Mouse (Mus musculus) small intestine, adult 2 months (tissue): Measurements from ENCODE around the gene Olfr453. TPM values are rescaled to one million over a fixed set of nuclear protein-coding genes. Genes with fewer than 3 reads are reported as not detected.

ENCODE experiments used
- H3K27ac ChIP-seq: fragments of 200-500 bp; 2 replicates; pipeline ENCODE4 v1.5.1; 2012; ENCODE audit warnings: low read depth, low read length, control low read depth, inconsistent platforms; ENCODE audit not compliant: insufficient read depth
- H3K27me3 ChIP-seq: fragments of 200-500 bp; 2 replicates; pipeline ENCODE4 v1.6.1; 2012; ENCODE audit warnings: mild to moderate bottlenecking, moderate library complexity, low read length, inconsistent platforms; ENCODE audit not compliant: control insufficient read depth, insufficient read depth
- H3K36me3 ChIP-seq: fragments of 200-500 bp; 2 replicates; pipeline ENCODE4 v1.6.1; 2012; ENCODE audit warnings: mild to moderate bottlenecking, low read length, control low read depth, inconsistent platforms; ENCODE audit not compliant: control insufficient read depth, insufficient read depth
- H3K4me1 ChIP-seq: fragments of 200-500 bp; 2 replicates; pipeline ENCODE4 v1.6.1; 2012; ENCODE audit warnings: low read length, inconsistent platforms, mixed read lengths; ENCODE audit not compliant: control insufficient read depth, insufficient read depth, insufficient read length
- H3K4me3 ChIP-seq: fragments of 200-500 bp; 2 replicates; pipeline ENCODE4 v1.5.1; 2012; ENCODE audit warnings: low read depth, mild to moderate bottlenecking, control low read depth, inconsistent platforms, low read length, moderate library complexity
- POLR2A ChIP-seq: fragments of 200-500 bp; IDR thresholded peaks from 2 replicates; pipeline ENCODE4 v1.6.1; 2012; ENCODE audit warnings: low read depth, mild to moderate bottlenecking, control low read depth, inconsistent platforms, low read length, moderate library complexity
- WGBS: fragments of 180-500 bp; shearing (Covaris S2); methylation state at CpG from one replicate; pipeline ENCODE4 v1.1.7; 2018; 5-methylcytosine and 5-hydroxymethylcytosine counted together
- polyA plus RNA-seq: library from polyadenylated mRNA; depleted of rRNA; stranded (reverse); fragments of >200 nt; gene quantifications from 2 replicates; pipeline ENCODE4 v1.2.3, GENCODE M21; 2012; rRNA removed

Gene Olfr453
- polyA plus RNA-seq, 1 experiment, result not detected

- H3K4me1 ChIP-seq, result no peaks in the 10 kb centered on the region
- no peak for TF ChIP-seq POLR2A
These were observed 55.8 kb downstream of the Olfr453 start for GRCm38 (mm10) chr6:42794982-42795381.

More at GRCm38 (mm10) chr6:42794982-42795381, 55.8 kb downstream of the Olfr453 start:
- Histone ChIP-seq H3K27ac (no peak overlapping the region), H3K36me3 (no peaks in the 10 kb centered on the region), H3K4me3 (no peak overlapping the region), H3K27me3 (no peaks in the 10 kb centered on the region)
- 57% methylated on average over 3 of the region's 3 CpGs for WGBS

Other genes with a start within 250 kb of the Olfr453 start
- gene Olfr455, start 191.8 kb upstream of the Olfr453 start, polyA plus RNA-seq, result not detected in 2 replicates
- gene Tcaf3, start 141.7 kb upstream of the Olfr453 start, polyA plus RNA-seq, result not detected in 2 replicates
- gene Tcaf2, start 94.1 kb upstream of the Olfr453 start, polyA plus RNA-seq, result 3.4 and 4.4 TPM in 2 replicates
- 2.2 and 2.9 TPM in 2 replicates for gene Tcaf1, start 29.3 kb upstream of the Olfr453 start, polyA plus RNA-seq
- gene Olfr38, start 17.0 kb downstream of the Olfr453 start, polyA plus RNA-seq, result not detected in 2 replicates
- not detected in 2 replicates for gene Olfr452, start 45.7 kb downstream of the Olfr453 start, polyA plus RNA-seq
- gene Olfr450, start 72.6 kb downstream of the Olfr453 start, polyA plus RNA-seq, result not detected in 2 replicates
- gene Olfr449, start 95.0 kb downstream of the Olfr453 start, polyA plus RNA-seq, result not detected in 2 replicates
- gene Olfr448, start 151.1 kb downstream of the Olfr453 start, polyA plus RNA-seq, result not detected in 2 replicates
- not detected in 2 replicates for gene Olfr447, start 169.5 kb downstream of the Olfr453 start, polyA plus RNA-seq
- not detected in 2 replicates for gene Olfr446, start 182.0 kb downstream of the Olfr453 start, polyA plus RNA-seq
- gene Olfr444, start 209.7 kb downstream of the Olfr453 start, polyA plus RNA-seq, result not detected in 2 replicates